Mouse (Mus musculus): Measurements from ENCODE around the gene Nid1.

Gene Nid1

GRCm38 (mm10) chr13:13546792-13547191 is 109.4 kb downstream of the Nid1 start:
- DNase-seq (ENCODE audit: low spot score) = no peak

- DNase-seq (ENCODE audit: low spot score) = no peak
These were observed 110.5 kb downstream of the Nid1 start for GRCm38 (mm10) chr13:13547889-13548288.

- no peak for DNase-seq (ENCODE audit: low spot score)
These were observed 111.3 kb downstream of the Nid1 start for GRCm38 (mm10) chr13:13548431-13549190.

DNA sequence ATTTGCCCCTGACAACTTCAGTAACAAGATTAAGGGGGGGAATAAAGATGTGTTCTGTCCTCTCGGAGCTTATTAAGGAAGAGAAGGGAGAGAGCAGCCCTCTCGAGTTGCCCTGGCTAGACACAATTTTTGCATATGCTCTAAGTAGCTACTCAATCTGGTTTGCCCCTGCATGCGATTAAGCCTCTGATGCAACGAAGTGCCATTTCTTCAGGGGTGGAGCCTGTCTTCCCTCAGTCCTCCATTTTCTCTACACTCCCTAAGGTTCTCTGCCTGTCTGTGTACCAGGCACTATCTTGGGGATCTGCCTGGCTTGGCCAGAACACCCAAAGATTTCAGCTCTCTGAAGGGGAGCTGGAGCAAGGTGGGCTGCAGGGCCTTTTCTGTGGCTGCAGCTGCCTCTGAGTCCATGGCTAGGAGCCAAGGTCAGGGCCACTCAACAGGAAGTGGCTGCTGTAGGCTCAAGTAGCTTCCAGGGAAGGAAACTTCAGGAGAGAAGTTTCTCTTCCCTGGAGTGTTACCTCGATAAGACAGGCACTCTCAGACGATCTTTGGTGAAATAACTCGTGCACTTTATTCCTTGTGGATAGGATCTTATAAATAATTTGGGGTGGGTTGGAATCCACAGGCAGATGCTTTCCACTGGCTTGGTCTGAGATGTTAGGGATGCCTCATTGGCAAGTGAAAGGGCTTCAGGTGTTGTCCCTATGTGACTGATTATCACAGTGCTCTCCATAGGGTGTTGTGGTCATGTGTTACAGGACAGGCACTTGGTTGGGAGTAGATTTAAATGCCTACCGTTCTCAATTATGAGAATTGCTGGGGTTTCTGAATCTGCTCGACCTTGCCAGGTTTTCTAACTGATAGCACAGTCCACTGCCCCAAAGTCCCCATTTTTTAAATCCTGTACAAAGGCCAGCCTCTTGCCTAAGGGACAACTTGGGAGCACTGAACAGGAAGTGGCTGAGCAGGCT is 112.6 kb downstream of the Nid1 start:
- DNase-seq (ENCODE audit: low spot score) = no peak

GRCm38 (mm10) chr13:13552020-13552419 is 114.7 kb downstream of the Nid1 start:
- no peak for DNase-seq (ENCODE audit: low spot score)

DNA sequence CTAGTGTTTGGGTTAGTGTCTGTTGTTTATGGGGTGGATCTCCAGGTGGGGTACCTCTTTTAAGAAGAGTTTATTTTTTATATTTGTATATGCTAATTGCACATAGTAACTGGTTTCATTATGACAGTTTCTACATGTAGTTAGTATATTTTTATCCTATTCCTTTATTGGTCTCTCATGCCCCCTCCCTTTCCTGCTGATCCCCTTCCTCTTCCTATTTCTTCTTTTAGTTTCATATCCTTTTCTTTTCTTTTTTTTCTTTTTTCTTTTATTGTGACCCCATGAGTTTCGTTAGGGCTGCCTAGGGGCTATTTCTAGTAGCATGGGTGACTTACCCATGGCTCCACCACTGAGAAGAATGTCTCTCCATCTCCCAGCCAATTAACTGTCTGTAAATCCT is 116.3 kb downstream of the Nid1 start:
- no peak for DNase-seq (ENCODE audit: low spot score)

DNA sequence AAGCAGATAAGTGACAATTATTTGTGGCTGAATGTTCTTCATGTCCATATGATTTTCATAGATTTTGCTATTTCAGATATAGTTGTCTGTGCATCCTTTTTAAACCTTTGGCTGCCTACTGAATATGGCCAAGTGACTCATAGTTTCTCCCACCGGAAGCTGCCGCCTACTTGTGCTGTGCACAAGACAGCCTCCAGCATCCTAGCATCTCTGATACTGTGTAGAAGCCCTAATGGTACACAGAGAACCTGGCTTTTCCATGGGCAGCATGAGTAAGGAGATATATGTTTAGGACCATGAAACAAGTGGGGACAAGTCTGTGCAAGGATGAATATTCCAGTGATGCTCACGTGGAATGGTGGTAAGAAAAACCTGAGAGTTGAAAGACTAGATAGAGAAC is 117.8 kb downstream of the Nid1 start:
- no peak for DNase-seq (ENCODE audit: low spot score)

DNA sequence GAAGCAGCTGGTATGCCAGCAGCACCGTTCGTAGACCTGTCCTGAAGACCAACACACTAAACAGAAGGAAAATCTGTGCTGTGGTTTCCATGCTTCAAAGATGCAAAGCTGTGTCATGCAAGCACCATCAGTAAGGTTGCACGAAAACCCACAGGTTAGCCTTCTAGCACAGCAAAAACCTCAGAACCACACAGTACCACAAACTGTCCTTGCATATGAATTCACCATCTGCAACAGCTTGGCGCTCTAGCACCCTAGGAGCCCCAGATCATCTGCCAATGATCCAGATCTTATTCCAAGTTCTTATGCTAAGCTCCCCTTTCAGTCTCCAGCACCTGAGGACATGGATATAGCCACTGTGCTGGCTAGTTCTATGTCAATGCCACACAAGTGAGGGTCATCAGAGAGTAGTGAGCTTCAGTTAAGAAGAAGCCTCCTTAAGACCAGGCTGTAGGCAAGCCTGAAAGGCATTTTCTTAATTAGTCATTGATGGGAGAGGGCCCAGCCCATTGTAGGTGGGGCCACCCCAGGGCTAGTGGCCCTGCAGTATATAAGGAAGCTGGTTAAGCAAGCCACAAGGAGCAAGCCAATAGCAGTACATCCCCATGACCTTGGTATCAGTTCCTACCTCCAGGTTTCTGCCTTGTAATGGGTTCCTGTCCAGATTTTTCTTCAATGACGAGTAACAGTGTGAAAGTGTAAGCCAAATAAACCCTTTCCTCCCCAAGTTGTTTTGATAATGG is 119.8 kb downstream of the Nid1 start:
- no peak for DNase-seq (ENCODE audit: low spot score)

- DNase-seq (ENCODE audit: low spot score) = no peak
These were observed 120.9 kb downstream of the Nid1 start for GRCm38 (mm10) chr13:13558251-13558650.

GRCm38 (mm10) chr13:13558900-13559299 is 121.5 kb downstream of the Nid1 start:
- no peak for DNase-seq (ENCODE audit: low spot score)
